Comparison of ENCODE assay signal across 38 mouse cellular contexts in genomic region chr12:72240506-72240905, GRCm38 (mm10). TPM values are rescaled to one million over a fixed set of nuclear protein-coding genes. Genes with fewer than 3 reads are reported as not detected.
"Had no signal": no experiment of that assay in that cellular context is flagged by ENCODE, and none has a peak within 500 bp of the region (broad histone marks: within the 10 kb centered on the region; RNA-seq: fewer than 3 reads in every experiment).

No protein-coding gene starts in this region.

- DNase-seq: forebrain, postnatal 0 days; gastrocnemius, postnatal 14 days; gastrocnemius, postnatal 36 days; heart, postnatal 10 days; kidney, adult 11 months; kidney, adult 2 months; kidney, adult 9 months; kidney, postnatal 14 days; kidney, postnatal 36 days; layer of hippocampus, postnatal 36 days; left cerebral cortex, postnatal 4 days had no signal

- ATAC-seq: forebrain, embryonic 15.5 days; forebrain, postnatal 0 days; intestine, embryonic 16.5 days; liver, embryonic 12.5 days had no signal

- H3K4me3 ChIP-seq: forebrain, embryonic 15.5 days; heart, embryonic 12.5 days; hindbrain, embryonic 13.5 days; kidney, embryonic 15.5 days; limb, embryonic 13.5 days; limb, embryonic 15.5 days; liver, embryonic 12.5 days had no signal

- H3K27ac ChIP-seq: kidney, embryonic 15.5 days; kidney, postnatal 0 days; limb, embryonic 13.5 days; limb, embryonic 15.5 days; liver, embryonic 12.5 days; liver, embryonic 14.5 days had no signal

- H3K27me3 ChIP-seq: forebrain, embryonic 15.5 days; hindbrain, embryonic 13.5 days had no signal

- H3K36me3 ChIP-seq: forebrain, embryonic 15.5 days; heart, embryonic 12.5 days; hindbrain, embryonic 13.5 days; kidney, embryonic 15.5 days; limb, embryonic 13.5 days; limb, embryonic 15.5 days; liver, embryonic 12.5 days had no signal

- H3K9ac ChIP-seq: forebrain, embryonic 15.5 days; forebrain, postnatal 0 days; heart, embryonic 12.5 days; kidney, embryonic 15.5 days; limb, embryonic 13.5 days; limb, embryonic 15.5 days; liver, embryonic 12.5 days; liver, embryonic 14.5 days had no signal

- H3K4me2 ChIP-seq: forebrain, embryonic 15.5 days; heart, embryonic 12.5 days; hindbrain, embryonic 13.5 days; kidney, embryonic 15.5 days; limb, embryonic 13.5 days; limb, embryonic 15.5 days; liver, embryonic 12.5 days had no signal

- H3K9me3 ChIP-seq: forebrain, embryonic 15.5 days; heart, embryonic 12.5 days; hindbrain, embryonic 13.5 days; kidney, embryonic 15.5 days; limb, embryonic 13.5 days; limb, embryonic 15.5 days; liver, embryonic 12.5 days had no signal

RNA-seq across cellular contexts. Expression of gene Ccdc175, which starts 55.7 kb away (rescaled TPM):
- total RNA-seq: forebrain, postnatal 0 days; gastrocnemius, adult 18-20 months; gastrocnemius, adult 8-10 months; gastrocnemius, postnatal 14 days; gastrocnemius, postnatal 36 days; heart, adult 18-20 months; heart, postnatal 10 days; heart, postnatal 25 days; hematopoietic stem cell, adult 5-6 weeks; layer of hippocampus, adult 18-20 months; layer of hippocampus, postnatal 10 days; layer of hippocampus, postnatal 36 days; left cerebral cortex, adult 18-20 months; left cerebral cortex, postnatal 10 days; left cerebral cortex, postnatal 25 days; left cerebral cortex, postnatal 4 days; liver, adult 2 months had no signal
- polyA plus RNA-seq: forebrain, embryonic 15.5 days; forebrain, postnatal 0 days; heart, embryonic 12.5 days; heart, embryonic 14.5 days; heart, embryonic 16.5 days; hindbrain, embryonic 11.5 days; hindbrain, embryonic 13.5 days; intestine, embryonic 14.5 days; intestine, embryonic 16.5 days; kidney, adult 2 months; kidney, embryonic 15.5 days; large intestine, adult 2 months; limb, embryonic 11.5 days; limb, embryonic 13.5 days; limb, embryonic 15.5 days; liver, adult 2 months; liver, embryonic 12.5 days; liver, embryonic 14.5 days had no signal
